ENCODE assay signal across 12 mouse cellular contexts in genomic region chr1:52454509-52455001, GRCm38 (mm10). TPM values are rescaled to one million over a fixed set of nuclear protein-coding genes. Genes with fewer than 3 reads are reported as not detected.
DNase-seq lines count a peak whose midpoint lies in the region; ATAC-seq and TF ChIP-seq lines count a peak whose summit lies in the region.
"Had no signal": no experiment of that assay in that cellular context is flagged by ENCODE, and none has a peak within 500 bp of the region (broad histone marks: within the 10 kb centered on the region; RNA-seq: fewer than 3 reads in every experiment).

No protein-coding gene starts in this region.

- TF ChIP-seq EP300 in heart, postnatal 0 days (IDR thresholded peaks at IDR 0.05; ENCODE audit: low read depth): no peak

- no peak for TF ChIP-seq CTCF in Patski (IDR thresholded peaks at IDR 0.05)
- TF ChIP-seq CTCF in heart, postnatal 0 days (IDR thresholded peaks at IDR 0.05; ENCODE audit: low read depth): no peak

- H3K27me3 ChIP-seq in Patski: no peaks in the 10 kb centered on the region
- no peaks in the 10 kb centered on the region for H3K27me3 ChIP-seq in heart, postnatal 0 days (ENCODE audit: control insufficient read depth, insufficient read depth, low read length)
- no peaks in the 10 kb centered on the region for H3K27me3 ChIP-seq in hindbrain, embryonic 11.5 days (ENCODE audit: control insufficient read depth, insufficient read depth, low read length)
- H3K27me3 ChIP-seq: embryonic facial prominence, embryonic 12.5 days; limb, embryonic 15.5 days; neural tube, embryonic 13.5 days had no signal

- DNase-seq in heart, adult 18-20 months: peak; percentile 47 to 59
- DNase-seq in heart, postnatal 25 days (ENCODE audit: low spot score): no peak
- DNase-seq in Patski (ENCODE audit: low read depth, low spot score): peak; percentile 28
- DNase-seq in heart, postnatal 0 days (ENCODE audit: low spot score): peak; percentile 54
- DNase-seq in layer of hippocampus, postnatal 36 days: no peak
- DNase-seq in urinary bladder, postnatal 14 days (ENCODE audit: low spot score): no peak
- no peak for DNase-seq in hindbrain, embryonic 11.5 days (ENCODE audit: low spot score)
- DNase-seq: kidney, adult 11 months had no signal

- in situ Hi-C loops in Patski (cut with MboI; ENCODE audit: low pct_unique_long_range_greater_than_20kb): no loop called here

- no peak overlapping the region for H3K9ac ChIP-seq in heart, postnatal 0 days (replicated peaks; ENCODE audit: low read depth, low read length)
- no peak overlapping the region for H3K9ac ChIP-seq in hindbrain, embryonic 11.5 days (ENCODE audit: low read depth, low read length)
- H3K9ac ChIP-seq: embryonic facial prominence, embryonic 12.5 days; limb, embryonic 15.5 days; neural tube, embryonic 13.5 days had no signal

- intact Hi-C loops in heart, postnatal 25 days (cut with DNase I): no loop called here

- peaks cover 8% of the 10 kb centered on the region; the same call in 1 of the 2 replicates for H3K36me3 ChIP-seq in heart, postnatal 0 days (replicated peaks; ENCODE audit: control insufficient read depth, insufficient read depth, low read length)
- H3K36me3 ChIP-seq in hindbrain, embryonic 11.5 days (ENCODE audit: control insufficient read depth, insufficient read depth, low read length): no peaks in the 10 kb centered on the region
- H3K36me3 ChIP-seq: embryonic facial prominence, embryonic 12.5 days had no signal

- H3K4me3 ChIP-seq in heart, postnatal 0 days (ENCODE audit: low read depth, low read length): no peak overlapping the region
- H3K4me3 ChIP-seq in hindbrain, embryonic 11.5 days (ENCODE audit: low read depth, low read length): no peak overlapping the region
- H3K4me3 ChIP-seq: embryonic facial prominence, embryonic 12.5 days; limb, embryonic 15.5 days; neural tube, embryonic 13.5 days had no signal

- no peak overlapping the region for H3K4me2 ChIP-seq in heart, postnatal 0 days (ENCODE audit: low read depth, low read length)
- H3K4me2 ChIP-seq in hindbrain, embryonic 11.5 days (replicated peaks; ENCODE audit: low read depth, low read length): no peak overlapping the region
- H3K4me2 ChIP-seq: embryonic facial prominence, embryonic 12.5 days; limb, embryonic 15.5 days; neural tube, embryonic 13.5 days had no signal

- CTCF ChIA-PET in Patski (lab: Charles Lee): interaction anchor here (0.8 to 2.5 kb wide), 2 partner anchors 10 to 16 kb away, joined by 3 to 5 read pairs; no protein-coding TSS in a partner anchor

- H3K27ac ChIP-seq in heart, postnatal 0 days (ENCODE audit: low read depth): no peak overlapping the region
- no peak overlapping the region for H3K27ac ChIP-seq in hindbrain, embryonic 11.5 days (ENCODE audit: low read depth, low read length)
- H3K27ac ChIP-seq: embryonic facial prominence, embryonic 12.5 days; limb, embryonic 15.5 days; neural tube, embryonic 13.5 days had no signal

- 33% methylated on average over 3 of the region's 3 CpGs for WGBS in heart, postnatal 0 days
- WGBS in hindbrain, embryonic 11.5 days: 86% methylated on average over 3 of the region's 3 CpGs

- H3K9me3 ChIP-seq in heart, postnatal 0 days (replicated peaks; ENCODE audit: control insufficient read depth, low read length): no peaks in the 10 kb centered on the region
- no peaks in the 10 kb centered on the region for H3K9me3 ChIP-seq in hindbrain, embryonic 11.5 days (ENCODE audit: control insufficient read depth, low read length)
- H3K9me3 ChIP-seq: embryonic facial prominence, embryonic 12.5 days; limb, embryonic 15.5 days; neural tube, embryonic 13.5 days had no signal

- peak; percentile 80 for ATAC-seq in Patski
- peak; percentile 73 for ATAC-seq in heart, postnatal 0 days (ENCODE audit: insufficient read depth, low read depth)
- ATAC-seq in megakaryocyte, adult 5-6 weeks (ENCODE audit: poor library complexity, severe bottlenecking): 0 out of 2 replicates have a peak, but pooled peaks have one; percentile 21
- ATAC-seq in hindbrain, embryonic 11.5 days (ENCODE audit: low FRiP score): no peak

- POLR2A ChIA-PET in Patski (lab: Charles Lee): no interaction called here

- peaks cover 6% of the 10 kb centered on the region; the same call in 1 of the 2 replicates for H3K4me1 ChIP-seq in heart, postnatal 0 days (ENCODE audit: control insufficient read depth, insufficient read depth)
- H3K4me1 ChIP-seq in hindbrain, embryonic 11.5 days (replicated peaks; ENCODE audit: control insufficient read depth, insufficient read depth, low read length): no peaks in the 10 kb centered on the region
- H3K4me1 ChIP-seq: embryonic facial prominence, embryonic 12.5 days; limb, embryonic 15.5 days; neural tube, embryonic 13.5 days had no signal

RNA-seq across cellular contexts. Expression of gene Nab1, which starts 45.9 kb away (rescaled TPM):
- 10 to 100 TPM; 21.1 to 21.5 TPM for total RNA-seq in heart, adult 18-20 months (2021)
- total RNA-seq in heart, postnatal 25 days (2021): 10 to 100 TPM; 21.7 to 24.1 TPM
- 48.0 TPM for polyA plus RNA-seq in Patski (2021)
- 23.7 and 31.9 TPM in 2 replicates for total RNA-seq in heart, postnatal 0 days (2014; rRNA removed; ENCODE audit: low replicate concordance)
- polyA plus RNA-seq in heart, postnatal 0 days (2015; fragmentation: Nextera tagmentation; extraction: Ambion mirVana): 13.2 and 15.0 TPM in 2 replicates
- 72.0 and 80.2 TPM in 2 replicates for total RNA-seq in megakaryocyte, adult 5-6 weeks (2015)
- total RNA-seq in megakaryocyte, adult 5-6 weeks (2017): 63.0 and 65.6 TPM in 2 replicates
- total RNA-seq in layer of hippocampus, postnatal 36 days (2021): 10 to 100 TPM; 27.1 to 29.1 TPM
- polyA plus RNA-seq in hindbrain, embryonic 11.5 days (2014; fragmentation: Nextera tagmentation; extraction: Ambion mirVana): 9.2 and 10.0 TPM in 2 replicates

Comparison
In these comparisons a context has a peak if more than half of its experiments do, and no peak if none do; other contexts are left out.
1. DNase-seq: peak in heart, adult 18-20 months (2 of 2), Patski (single experiment) and heart, postnatal 0 days (single experiment); none in heart, postnatal 25 days (single experiment), layer of hippocampus, postnatal 36 days (0 of 2), urinary bladder, postnatal 14 days (single experiment) and hindbrain, embryonic 11.5 days (single experiment).